Mouse (Mus musculus) neural tube, embryonic 11.5 days (tissue): Measurements from ENCODE around the gene Klhl12. TPM values are rescaled to one million over a fixed set of nuclear protein-coding genes. Genes with fewer than 3 reads are reported as not detected.

ENCODE experiments used
- ATAC-seq: fragments of 200-750 bp; cut with Nextera tagmentation; 2 replicates; pipeline ENCODE4 v1.8.0; 2017; ENCODE audit warnings: moderate number of reproducible peaks, mild to moderate bottlenecking, moderate TSS enrichment, moderate library complexity; ENCODE audit not compliant: insufficient read depth, low FRiP score, low TSS enrichment
- DNase-seq: peaks from one replicate; pipeline ENCODE4 v3.0.0-alpha.2; 2015; ENCODE audit warnings: low spot score
- H3K27ac ChIP-seq: fragments of 300-500 bp; sonication (generic); 2 replicates; pipeline ENCODE4 v1.5.1; 2014; ENCODE audit warnings: low read depth, mild to moderate bottlenecking, low read length
- H3K27me3 ChIP-seq: fragments of 300-500 bp; sonication (generic); 2 replicates; pipeline ENCODE4 v1.6.1; 2014; ENCODE audit warnings: mild to moderate bottlenecking, low read length, mixed read lengths; ENCODE audit not compliant: control insufficient read depth, insufficient read depth
- H3K36me3 ChIP-seq: fragments of 300-500 bp; sonication (generic); 2 replicates; pipeline ENCODE4 v1.6.1; 2014; ENCODE audit warnings: mild to moderate bottlenecking, low read length, moderate library complexity, mixed read lengths; ENCODE audit not compliant: control insufficient read depth, insufficient read depth
- H3K4me1 ChIP-seq: fragments of 300-500 bp; sonication (generic); 2 replicates; pipeline ENCODE4 v1.6.1; 2014; ENCODE audit warnings: low read length, mixed read lengths; ENCODE audit not compliant: control insufficient read depth, insufficient read depth
- H3K4me2 ChIP-seq: fragments of 300-500 bp; sonication (generic); 2 replicates; pipeline ENCODE4 v1.6.1; 2014; ENCODE audit warnings: low read depth, mild to moderate bottlenecking, moderate library complexity
- H3K4me3 ChIP-seq: fragments of 300-500 bp; sonication (generic); 2 replicates; pipeline ENCODE4 v1.5.1; 2014; ENCODE audit warnings: low read depth, low read length
- H3K9ac ChIP-seq: fragments of 300-500 bp; sonication (generic); 2 replicates; pipeline ENCODE4 v1.6.1; 2014; ENCODE audit warnings: mild to moderate bottlenecking, low read length
- H3K9me3 ChIP-seq: fragments of 300-500 bp; sonication (generic); 2 replicates; pipeline ENCODE4 v1.6.1; 2016; ENCODE audit warnings: low read length; ENCODE audit not compliant: control insufficient read depth
- WGBS: fragments of 180-500 bp; shearing (Covaris S2); extraction: QIAGEN DNeasy Blood & Tissue Kit; methylation state at CpG from one replicate; pipeline ENCODE4 v1.1.7; 2014; 5-methylcytosine and 5-hydroxymethylcytosine counted together
- polyA plus RNA-seq: library from polyadenylated mRNA; unstranded; fragments of >200 nt; fragmentation: Nextera tagmentation; extraction: Ambion mirVana; gene quantifications from 2 replicates; pipeline ENCODE4 v1.2.1, GENCODE M21; 2014

Gene Klhl12
- polyA plus RNA-seq, 1 experiment from 2014 or later, result 38.2 TPM

DNA sequence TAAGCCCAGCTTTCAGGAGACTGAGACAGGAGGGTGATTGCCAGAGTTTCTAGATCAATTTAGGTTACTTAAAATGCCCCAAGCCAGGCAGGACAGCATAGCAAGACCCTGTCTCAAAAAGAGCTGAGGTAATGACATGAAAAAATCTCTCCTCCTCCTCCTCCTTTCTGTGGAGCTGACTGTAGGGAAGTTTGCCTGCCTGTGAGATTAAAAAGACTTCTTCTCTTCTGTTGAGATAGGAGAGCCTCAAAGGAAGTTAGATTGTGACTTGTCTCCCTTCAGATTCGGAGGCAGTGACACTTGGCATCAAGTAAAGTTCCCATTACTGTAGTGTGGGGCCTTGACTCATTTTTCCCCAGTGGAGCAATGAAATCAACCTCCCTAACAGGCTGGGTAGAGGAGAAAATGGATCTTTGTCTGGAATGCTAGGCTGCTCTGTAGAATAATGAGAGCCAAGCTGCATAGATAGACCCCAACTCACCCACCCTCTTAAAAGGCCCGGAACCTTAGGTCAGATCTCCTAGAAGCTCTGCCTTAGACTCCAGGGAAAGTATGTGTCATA, 36.8 kb upstream of the Klhl12 start:
- H3K4me1 ChIP-seq, result peaks cover 7% of the 10 kb centered on the region; the same call in 1 of the 2 replicates
- no peak overlapping the region for H3K4me3 ChIP-seq
- ATAC-seq, result no peak
- DNase-seq, result no peak
- H3K36me3 ChIP-seq, result peaks cover 2% of the 10 kb centered on the region; the same call in 1 of the 2 replicates
- no peaks in the 10 kb centered on the region for H3K9me3 ChIP-seq
- no peak overlapping the region for H3K27ac ChIP-seq
- H3K9ac ChIP-seq, result no peak overlapping the region
- H3K27me3 ChIP-seq, result no peaks in the 10 kb centered on the region
- WGBS, result 89% methylated on average over 2 of the region's 2 CpGs
- H3K4me2 ChIP-seq, result no peak overlapping the region

GRCm38 (mm10) chr1:134419176-134419575, 36.2 kb upstream of the Klhl12 start:
- Histone ChIP-seq H3K4me1 (peaks cover 7% of the 10 kb centered on the region; the same call in 1 of the 2 replicates), H3K36me3 (peaks cover 2% of the 10 kb centered on the region; the same call in 1 of the 2 replicates), H3K4me3 (no peak overlapping the region), H3K27me3 (no peaks in the 10 kb centered on the region), H3K9me3 (no peaks in the 10 kb centered on the region), H3K27ac (no peak overlapping the region), H3K9ac (no peak overlapping the region), H3K4me2 (no peak overlapping the region)
- 70% methylated on average over 1 of the region's 1 CpGs for WGBS
- ATAC-seq, result no peak
- DNase-seq, result no peak

DNA sequence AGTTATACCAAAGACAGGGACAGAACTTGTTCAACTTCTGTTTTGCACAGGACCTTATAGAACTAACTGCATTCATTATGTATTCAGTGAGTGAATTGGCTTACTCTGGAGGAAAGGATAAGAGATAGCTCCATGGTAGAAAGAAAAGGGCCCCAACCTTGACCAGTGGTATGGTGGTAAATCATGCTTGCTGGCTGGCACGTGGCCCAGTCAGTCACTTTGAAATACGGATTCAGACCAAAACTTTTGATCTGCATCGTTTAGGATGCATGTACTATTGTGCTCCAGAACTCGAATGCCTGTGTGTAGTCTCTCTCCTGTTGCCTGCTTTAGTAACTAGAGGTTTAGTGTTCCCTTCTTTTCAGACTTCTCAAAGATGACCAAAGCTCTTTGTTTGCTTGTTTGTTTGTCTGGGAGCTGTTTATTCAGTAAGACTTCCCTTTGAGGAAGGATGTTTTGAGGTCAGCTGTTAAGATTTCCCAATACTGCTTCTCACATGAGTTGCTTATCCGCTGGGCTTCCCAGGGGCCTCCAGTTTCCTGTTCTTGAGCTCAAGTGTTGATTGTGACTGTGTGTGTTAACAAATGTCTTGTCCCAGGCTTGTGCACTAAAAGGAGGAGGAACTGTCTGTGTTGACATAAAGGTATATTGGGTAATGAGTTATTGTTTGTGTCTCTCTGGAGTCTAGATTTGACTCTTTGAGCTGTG, 35.4 kb upstream of the Klhl12 start:
- peaks cover 7% of the 10 kb centered on the region; the same call in 1 of the 2 replicates for H3K4me1 ChIP-seq
- ATAC-seq (no peak), DNase-seq (no peak)
- peaks cover 4% of the 10 kb centered on the region for H3K36me3 ChIP-seq
- peak overlapping the region; percentile 39; the same call in 1 of the 2 replicates for H3K27ac ChIP-seq
- H3K9me3 ChIP-seq, result no peaks in the 10 kb centered on the region
- H3K4me2 ChIP-seq, result no peak overlapping the region
- WGBS, result 63% methylated on average over 5 of the region's 5 CpGs
- no peak overlapping the region for H3K9ac ChIP-seq
- H3K4me3 ChIP-seq, result no peak overlapping the region
- no peaks in the 10 kb centered on the region for H3K27me3 ChIP-seq

DNA sequence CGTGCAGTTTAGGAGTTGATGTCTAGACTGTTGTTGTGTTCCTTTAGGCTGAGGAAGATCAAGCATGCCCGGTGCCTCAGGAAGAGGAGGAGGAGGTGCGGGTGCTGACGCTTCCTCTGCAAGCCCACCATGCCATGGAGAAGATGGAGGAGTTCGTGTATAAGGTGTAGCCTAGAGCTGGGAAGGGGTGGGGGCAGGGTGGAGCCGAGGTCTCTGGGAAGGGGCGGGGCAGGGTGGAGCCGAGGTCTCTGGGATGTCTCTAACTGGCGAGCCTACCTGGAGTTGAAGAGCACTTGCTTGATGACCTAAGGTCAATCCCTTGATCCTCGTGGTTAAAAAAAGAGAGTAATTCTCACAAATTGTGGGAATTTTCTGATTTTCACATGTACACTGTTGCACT, 31.4 kb upstream of the Klhl12 start:
- WGBS, result 79% methylated on average over 10 of the region's 10 CpGs

GRCm38 (mm10) chr1:134426289-134426688, 29.0 kb upstream of the Klhl12 start:
- 89% methylated on average over 5 of the region's 5 CpGs for WGBS
- no peak for DNase-seq
- no peak overlapping the region for H3K4me2 ChIP-seq
- no peak overlapping the region for H3K9ac ChIP-seq
- H3K27ac ChIP-seq, result no peak overlapping the region
- H3K9me3 ChIP-seq, result no peaks in the 10 kb centered on the region
- peaks cover 24% of the 10 kb centered on the region for H3K36me3 ChIP-seq
- H3K4me1 ChIP-seq, result no peaks in the 10 kb centered on the region
- H3K4me3 ChIP-seq, result no peak overlapping the region
- no peaks in the 10 kb centered on the region for H3K27me3 ChIP-seq
- no peak for ATAC-seq

More for the DNA sequence above, 31.4 kb upstream of the Klhl12 start:
- Histone ChIP-seq H3K9ac (no peak overlapping the region), H3K36me3 (peaks cover 24% of the 10 kb centered on the region), H3K9me3 (no peaks in the 10 kb centered on the region), H3K27me3 (no peaks in the 10 kb centered on the region), H3K4me2 (no peak overlapping the region), H3K4me1 (no peaks in the 10 kb centered on the region; the same call in 1 of the 2 replicates), H3K27ac (no peak overlapping the region), H3K4me3 (no peak overlapping the region)
- DNase-seq (no peak), ATAC-seq (no peak)

DNA sequence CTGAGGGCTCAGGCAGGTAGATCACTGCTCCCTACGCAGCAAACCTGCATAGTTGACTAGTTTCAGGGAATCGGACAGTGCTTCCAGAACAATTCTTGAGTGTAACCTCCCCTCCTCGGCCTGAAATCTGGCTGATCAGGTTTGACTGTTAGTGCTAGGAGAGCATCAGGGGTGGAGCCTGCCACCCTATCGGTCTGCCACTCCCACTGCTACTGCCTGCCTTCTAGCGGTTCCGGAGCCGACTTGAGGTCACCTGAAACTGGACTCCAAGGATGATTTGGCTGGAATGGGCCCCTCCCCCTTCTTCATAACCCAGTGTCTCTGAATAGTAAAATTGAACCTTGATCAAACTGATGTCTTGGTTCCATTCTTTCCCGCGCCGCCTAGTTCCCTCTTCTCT, 22.3 kb upstream of the Klhl12 start:
- no peak overlapping the region for H3K4me2 ChIP-seq
- H3K9ac ChIP-seq, result no peak overlapping the region
- no peak overlapping the region for H3K27ac ChIP-seq
- WGBS, result 88% methylated on average over 10 of the region's 10 CpGs
- H3K4me3 ChIP-seq, result no peak overlapping the region
- no peak for ATAC-seq
- peaks cover 5% of the 10 kb centered on the region for H3K36me3 ChIP-seq
- DNase-seq, result no peak
- no peaks in the 10 kb centered on the region for H3K27me3 ChIP-seq
- H3K4me1 ChIP-seq, result no peaks in the 10 kb centered on the region
- H3K9me3 ChIP-seq, result no peaks in the 10 kb centered on the region

- Histone ChIP-seq H3K4me3 (no peak overlapping the region), H3K9me3 (no peaks in the 10 kb centered on the region), H3K36me3 (peaks cover under 1% of the 10 kb centered on the region; the same call in 1 of the 2 replicates), H3K9ac (no peak overlapping the region), H3K27ac (no peak overlapping the region), H3K4me1 (no peaks in the 10 kb centered on the region), H3K27me3 (no peaks in the 10 kb centered on the region), H3K4me2 (no peak overlapping the region)
- WGBS, result 86% methylated on average over 4 of the region's 4 CpGs
- no peak for ATAC-seq
- DNase-seq, result no peak
Observed at GRCm38 (mm10) chr1:134433473-134433872, 21.9 kb upstream of the Klhl12 start.

DNA sequence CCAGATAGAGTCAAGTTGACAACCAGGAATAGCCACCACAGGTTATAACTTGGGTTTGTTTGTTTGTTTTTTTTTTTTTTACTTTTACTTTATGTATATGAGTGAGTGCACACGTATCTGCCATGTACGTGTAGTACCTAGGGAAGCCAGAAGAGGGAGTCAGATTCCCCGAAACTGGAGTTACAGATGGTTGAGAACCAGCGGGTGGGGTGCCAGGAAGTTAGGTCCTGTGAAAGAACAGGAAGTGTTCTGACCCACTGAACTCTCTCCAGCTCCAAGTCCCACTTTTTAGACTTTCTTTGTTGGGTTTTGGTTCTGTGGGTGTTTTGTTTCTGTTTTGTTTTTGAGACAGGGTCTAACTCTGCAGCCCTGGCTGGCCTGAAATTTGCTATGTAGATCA, 19.9 kb upstream of the Klhl12 start:
- Histone ChIP-seq H3K9me3 (no peaks in the 10 kb centered on the region), H3K36me3 (no peaks in the 10 kb centered on the region), H3K4me2 (no peak overlapping the region), H3K27ac (no peak overlapping the region), H3K4me3 (no peak overlapping the region), H3K27me3 (no peaks in the 10 kb centered on the region), H3K4me1 (no peaks in the 10 kb centered on the region), H3K9ac (no peak overlapping the region)
- ATAC-seq, result no peak
- WGBS, result 31% methylated on average over 4 of the region's 4 CpGs
- DNase-seq, result no peak

DNA sequence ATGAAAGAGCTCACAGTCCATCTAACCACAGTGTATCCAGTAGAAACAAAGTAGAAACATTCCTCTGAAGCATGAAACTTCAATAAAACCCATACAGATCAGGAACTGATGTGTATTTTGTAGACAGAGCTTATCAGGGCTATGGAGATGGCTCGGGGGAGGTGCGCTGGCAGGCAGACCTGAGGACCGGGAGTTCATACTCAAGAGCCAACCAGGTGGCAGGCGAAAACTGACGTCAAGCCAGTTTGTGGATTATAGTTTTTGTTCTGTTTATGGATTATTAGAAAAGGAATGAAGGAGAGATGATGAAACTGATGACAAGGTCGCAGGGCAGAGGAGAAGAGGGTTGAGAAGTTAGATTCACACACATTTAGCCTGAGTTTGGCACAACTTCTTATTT, 14.9 kb upstream of the Klhl12 start:
- no peaks in the 10 kb centered on the region for H3K27me3 ChIP-seq
- no peaks in the 10 kb centered on the region for H3K36me3 ChIP-seq
- no peak overlapping the region for H3K4me2 ChIP-seq
- no peak overlapping the region for H3K27ac ChIP-seq
- no peak overlapping the region for H3K9ac ChIP-seq
- no peak overlapping the region for H3K4me3 ChIP-seq
- 97% methylated on average over 6 of the region's 6 CpGs for WGBS
- H3K9me3 ChIP-seq, result no peaks in the 10 kb centered on the region
- ATAC-seq, result no peak
- no peak for DNase-seq
- H3K4me1 ChIP-seq, result no peaks in the 10 kb centered on the region
